Mouse (Mus musculus) induced T-regulatory cell, adult 2 months (primary cell): ENCODE measurements around the gene Car6.
A peak's percentile ranks its signal among the peaks of the same experiment; 100 is the strongest.

Experiments
- DNase-seq: peaks from one replicate; pipeline ENCODE4 v3.0.0-alpha.2; 2012; ENCODE audit warnings: low read depth

Car6 gene

GRCm38 (mm10) chr4:150201232-150201631, at the start of gene Car6:
Gene Car6 (minus strand): TSS chr4:150201332.
- DNase-seq = no peak

- no peak for DNase-seq
Measured at GRCm38 (mm10) chr4:150249731-150250270, 48.7 kb upstream of the Car6 start.

- no peak for DNase-seq
Measured at GRCm38 (mm10) chr4:150248917-150249316, 47.8 kb upstream of the Car6 start.

GRCm38 (mm10) chr4:150248009-150248408, 46.9 kb upstream of the Car6 start:
- peak; percentile 86 for DNase-seq

GRCm38 (mm10) chr4:150245876-150246275, 44.7 kb upstream of the Car6 start:
- DNase-seq = no peak

- DNase-seq = no peak
Measured at GRCm38 (mm10) chr4:150242745-150243144, 41.6 kb upstream of the Car6 start.

- DNase-seq = no peak
Measured at GRCm38 (mm10) chr4:150241708-150242107, 40.6 kb upstream of the Car6 start.

- no peak for DNase-seq
Measured at GRCm38 (mm10) chr4:150240381-150240886, 39.3 kb upstream of the Car6 start.

GRCm38 (mm10) chr4:150239951-150240368, 38.8 kb upstream of the Car6 start:
- DNase-seq = peak; percentile 99

- peak; percentile 77 for DNase-seq
Measured at GRCm38 (mm10) chr4:150239503-150239902, 38.4 kb upstream of the Car6 start.

GRCm38 (mm10) chr4:150239087-150239480, 38.0 kb upstream of the Car6 start:
- peak; percentile 52 for DNase-seq

GRCm38 (mm10) chr4:150238433-150239086, 37.4 kb upstream of the Car6 start:
- DNase-seq = peak; percentile 55

- DNase-seq = peak; percentile 66
Measured at GRCm38 (mm10) chr4:150237636-150238361, 36.7 kb upstream of the Car6 start.

- DNase-seq = peak; percentile 99
Measured at GRCm38 (mm10) chr4:150236521-150237481, 35.7 kb upstream of the Car6 start, which contains the start of gene Eno1. Gene Eno1 (plus strand): TSS chr4:150236721.

- peak; percentile 50 for DNase-seq
Measured at GRCm38 (mm10) chr4:150236031-150236430, 34.9 kb upstream of the Car6 start.

GRCm38 (mm10) chr4:150235585-150235984, 34.5 kb upstream of the Car6 start:
- no peak for DNase-seq

GRCm38 (mm10) chr4:150234599-150235327, 33.6 kb upstream of the Car6 start:
- DNase-seq = no peak

- DNase-seq = no peak
Measured at GRCm38 (mm10) chr4:150231871-150232270, 30.7 kb upstream of the Car6 start.

GRCm38 (mm10) chr4:150230460-150231407, 29.6 kb upstream of the Car6 start:
- no peak for DNase-seq
